Comparison of ENCODE assay signal across 9 mouse cellular contexts in the genomic region with DNA sequence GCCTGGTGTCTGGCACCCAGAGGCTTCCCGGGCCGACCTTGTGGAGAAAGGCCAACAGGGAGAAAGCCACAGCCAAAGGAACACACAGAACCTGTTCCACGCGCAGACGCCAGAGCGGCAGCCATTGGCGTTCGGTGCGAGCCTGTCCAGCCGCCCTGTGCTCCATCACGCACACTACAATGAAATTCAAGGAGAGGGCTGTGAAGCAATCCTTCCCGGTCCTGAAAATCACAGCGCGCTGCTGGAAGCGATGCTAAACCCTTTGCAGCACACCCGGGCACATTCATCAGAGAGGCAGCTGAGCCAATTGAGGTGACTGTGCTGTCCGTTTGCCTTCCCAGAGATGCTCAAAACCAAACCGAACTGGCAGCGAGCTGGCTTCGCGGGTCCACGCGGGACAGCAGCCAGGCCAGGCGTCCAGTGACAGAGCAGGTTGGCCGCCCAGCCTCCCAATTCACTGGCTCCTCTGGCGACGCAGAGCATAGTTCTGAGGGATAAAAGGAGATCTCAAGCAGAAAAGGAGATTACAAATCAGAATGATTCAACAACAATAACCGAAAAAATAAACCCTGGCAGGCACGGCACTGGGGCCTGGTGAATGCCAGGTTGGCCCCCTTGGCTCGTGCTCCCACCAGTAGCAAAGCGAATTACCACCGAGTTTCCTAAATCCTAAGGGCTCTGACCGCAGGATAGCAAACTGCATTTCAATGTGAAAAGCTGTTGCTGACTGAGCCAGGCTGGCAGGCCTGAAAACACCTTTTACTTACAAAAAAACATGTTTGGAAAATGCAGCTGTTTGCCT.
DNase-seq lines count a peak whose midpoint lies in the region; ATAC-seq and TF ChIP-seq lines count a peak whose summit lies in the region.
"Had no signal": no experiment of that assay in that cellular context is flagged by ENCODE, and none has a peak within 500 bp of the region (broad histone marks: within the 10 kb centered on the region; RNA-seq: fewer than 3 reads in every experiment).

No protein-coding gene starts in this region.

- DNase-seq in lung, adult 2 months: peak; percentile 7
- DNase-seq in lung, postnatal 25 days (ENCODE audit: low spot score): no peak
- peak; percentile 2 for DNase-seq in layer of hippocampus, adult 9-11 months
- peak; percentile 21 to 37 for DNase-seq in lung, postnatal 4 days
- no peak for DNase-seq in thymus, postnatal 14 days

- peaks cover 19% of the 10 kb centered on the region for H3K27me3 ChIP-seq in embryonic facial prominence, embryonic 12.5 days
- peaks cover 32% of the 10 kb centered on the region for H3K27me3 ChIP-seq in heart, embryonic 13.5 days (replicated peaks)
- H3K27me3 ChIP-seq in stomach, embryonic 14.5 days (ENCODE audit: control insufficient read depth, insufficient read depth, low read length): peaks cover 10% of the 10 kb centered on the region; the same call in 1 of the 2 replicates

- peak overlapping the region; percentile 64 for H3K4me2 ChIP-seq in embryonic facial prominence, embryonic 12.5 days (replicated peaks)
- peak overlapping the region; percentile 71 for H3K4me2 ChIP-seq in heart, embryonic 13.5 days
- H3K4me2 ChIP-seq in stomach, embryonic 14.5 days (replicated peaks; ENCODE audit: low read depth, low read length): peak overlapping the region; percentile 43

- ATAC-seq in embryonic facial prominence, embryonic 12.5 days (ENCODE audit: insufficient number of reproducible peaks, insufficient read depth, low FRiP score, low TSS enrichment): peak; percentile 28; the same call in 1 of the 2 replicates
- ATAC-seq in heart, embryonic 13.5 days (ENCODE audit: extremely low read depth, insufficient number of reproducible peaks, low FRiP score, low TSS enrichment): no peak
- no peak for ATAC-seq in stomach, embryonic 14.5 days (ENCODE audit: insufficient number of reproducible peaks, insufficient read depth, low FRiP score, low read depth)

- H3K9me3 ChIP-seq in embryonic facial prominence, embryonic 12.5 days: no peaks in the 10 kb centered on the region
- H3K9me3 ChIP-seq in heart, embryonic 13.5 days: no peaks in the 10 kb centered on the region
- peaks cover 2% of the 10 kb centered on the region; the same call in 1 of the 2 replicates for H3K9me3 ChIP-seq in stomach, embryonic 14.5 days (ENCODE audit: control insufficient read depth, low read depth, low read length)

- H3K9ac ChIP-seq in embryonic facial prominence, embryonic 12.5 days: peak overlapping the region; percentile 47
- H3K9ac ChIP-seq in heart, embryonic 13.5 days: peak overlapping the region; percentile 65
- H3K9ac ChIP-seq in stomach, embryonic 14.5 days (replicated peaks; ENCODE audit: low read depth, low read length): no peak overlapping the region

- no peak overlapping the region for H3K27ac ChIP-seq in embryonic facial prominence, embryonic 12.5 days
- no peak overlapping the region for H3K27ac ChIP-seq in heart, embryonic 13.5 days (replicated peaks)
- H3K27ac ChIP-seq in stomach, embryonic 14.5 days (ENCODE audit: low read length): no peak overlapping the region

- no peak for TF ChIP-seq POLR2A in lung, adult 2 months (IDR thresholded peaks at IDR 0.05; ENCODE audit: borderline replicate concordance, extremely low read depth, low read depth, low read length)

- TF ChIP-seq CTCF in lung, adult 2 months (IDR thresholded peaks at IDR 0.05; ENCODE audit: insufficient read depth, low read length): no peak

- WGBS in lung, adult 2 months: 6% methylated on average over 33 of the region's 33 CpGs
- WGBS in embryonic facial prominence, embryonic 12.5 days: 2% methylated on average over 33 of the region's 33 CpGs
- 4% methylated on average over 33 of the region's 33 CpGs for WGBS in heart, embryonic 13.5 days
- WGBS in stomach, embryonic 14.5 days: 3% methylated on average over 33 of the region's 33 CpGs

- H3K4me3 ChIP-seq in lung, adult 2 months (replicated peaks; ENCODE audit: extremely low read depth, low read depth, low read length): no peak overlapping the region
- peak overlapping the region; percentile 34 for H3K4me3 ChIP-seq in embryonic facial prominence, embryonic 12.5 days
- peak overlapping the region; percentile 42 for H3K4me3 ChIP-seq in heart, embryonic 13.5 days
- H3K4me3 ChIP-seq in stomach, embryonic 14.5 days (ENCODE audit: low read depth, low read length): peak overlapping the region; percentile 16

- no peaks in the 10 kb centered on the region for H3K4me1 ChIP-seq in lung, adult 2 months (ENCODE audit: control insufficient read depth, insufficient read depth, low read length)
- peaks cover 8% of the 10 kb centered on the region; the same call in 1 of the 2 replicates for H3K4me1 ChIP-seq in embryonic facial prominence, embryonic 12.5 days
- H3K4me1 ChIP-seq in heart, embryonic 13.5 days: peaks cover 11% of the 10 kb centered on the region
- H3K4me1 ChIP-seq in stomach, embryonic 14.5 days (ENCODE audit: control insufficient read depth, insufficient read depth, low read length): no peaks in the 10 kb centered on the region

- no peaks in the 10 kb centered on the region for H3K36me3 ChIP-seq in embryonic facial prominence, embryonic 12.5 days
- H3K36me3 ChIP-seq in heart, embryonic 13.5 days: no peaks in the 10 kb centered on the region
- H3K36me3 ChIP-seq in stomach, embryonic 14.5 days (ENCODE audit: control insufficient read depth, insufficient read depth, low read length): no peaks in the 10 kb centered on the region
- H3K36me3 ChIP-seq: G1E had no signal

Comparison
In these comparisons a context has a peak if more than half of its experiments do, and no peak if none do; other contexts are left out.
1. DNase-seq: peak in lung, adult 2 months (single experiment), layer of hippocampus, adult 9-11 months (single experiment) and lung, postnatal 4 days (2 of 2); none in lung, postnatal 25 days (single experiment) and thymus, postnatal 14 days (single experiment).
2. Peak in every context shown above with its lines, with median percentiles within 50 percentile points of each other: H3K4me2 ChIP-seq.